Mouse (Mus musculus) bone marrow macrophage, adult 2 months (primary cell): Measurements from ENCODE around the gene E2f4.

ENCODE experiments used
- CTCF ChIP-seq: IDR thresholded peaks from 2 replicates; pipeline ENCODE4 v1.5.1; 2012; ENCODE audit warnings: low read depth, mild to moderate bottlenecking, low read length, moderate library complexity
- POLR2A ChIP-seq: IDR thresholded peaks from 2 replicates; pipeline ENCODE4 v1.6.1; 2012; ENCODE audit warnings: mild to moderate bottlenecking, low read depth, low read length, borderline replicate concordance

- TF ChIP-seq CTCF: no peak
- TF ChIP-seq POLR2A: no peak
These were observed 6.4 kb downstream of the E2f4 start for GRCm38 (mm10) chr8:105303874-105304273.
